In the genomic region with DNA sequence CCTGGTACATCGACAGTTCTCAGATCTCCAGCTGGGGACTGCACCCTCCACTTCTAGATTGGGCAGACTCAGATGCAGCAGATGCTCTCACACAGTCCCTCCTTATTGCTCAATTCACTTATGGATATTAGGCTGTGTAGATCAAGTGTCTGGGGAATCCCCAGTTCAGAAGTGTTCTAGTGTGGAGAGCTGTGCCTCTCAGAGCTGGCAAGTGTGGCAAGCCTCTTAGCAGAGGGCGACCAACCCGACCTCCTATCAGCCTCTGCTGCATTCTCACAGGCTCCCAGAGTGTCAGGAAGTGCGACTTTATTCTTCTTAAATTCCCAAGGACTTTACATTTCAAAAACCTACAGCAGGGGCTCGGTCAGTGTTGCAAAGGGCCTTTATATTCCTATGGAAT, we compare ENCODE assay signal across 14 mouse cellular contexts.
DNase-seq lines count a peak whose midpoint lies in the region; ATAC-seq and TF ChIP-seq lines count a peak whose summit lies in the region.
"Had no signal": no experiment of that assay in that cellular context is flagged by ENCODE, and none has a peak within 500 bp of the region (broad histone marks: within the 10 kb centered on the region; RNA-seq: fewer than 3 reads in every experiment).

No protein-coding gene starts in this region.

- TF ChIP-seq RAD21 in CH12.LX (IDR thresholded peaks at IDR 0.05; ENCODE audit: low read depth, low read length) = no peak

- 50% methylated on average over 5 of the region's 5 CpGs for WGBS in kidney, embryonic 14.5 days
- WGBS in forebrain, embryonic 15.5 days = 27% methylated on average over 5 of the region's 5 CpGs
- 13% methylated on average over 5 of the region's 5 CpGs for WGBS in midbrain, embryonic 13.5 days

- no peak overlapping the region for H3K4me2 ChIP-seq in kidney, embryonic 14.5 days (replicated peaks; ENCODE audit: low read depth, low read length)
- no peak overlapping the region for H3K4me2 ChIP-seq in CH12.LX (ENCODE audit: insufficient read depth, low read depth, poor library complexity, severe bottlenecking)
- H3K4me2 ChIP-seq in forebrain, embryonic 15.5 days (replicated peaks) = no peak overlapping the region
- no peak overlapping the region for H3K4me2 ChIP-seq in midbrain, embryonic 13.5 days (replicated peaks)

- H3K4me3 ChIP-seq in kidney, embryonic 14.5 days (ENCODE audit: low read length) = no peak overlapping the region
- H3K4me3 ChIP-seq in CH12.LX (replicated peaks in 1 of 3; ENCODE audit: low read depth in 2 of 3, low read length in 2 of 3, poor library complexity in 1 of 3) = no peak overlapping the region
- H3K4me3 ChIP-seq in forebrain, embryonic 15.5 days = no peak overlapping the region
- H3K4me3 ChIP-seq in midbrain, embryonic 13.5 days (replicated peaks) = no peak overlapping the region

- H3K9me3 ChIP-seq in kidney, embryonic 14.5 days (ENCODE audit: control insufficient read depth, low read length) = no peaks in the 10 kb centered on the region
- H3K9me3 ChIP-seq in CH12.LX (replicated peaks; ENCODE audit: low read length) = no peaks in the 10 kb centered on the region
- H3K9me3 ChIP-seq in forebrain, embryonic 15.5 days = no peaks in the 10 kb centered on the region
- no peaks in the 10 kb centered on the region for H3K9me3 ChIP-seq in midbrain, embryonic 13.5 days

- no peak for TF ChIP-seq POLR2A in CH12.LX (IDR thresholded peaks at IDR 0.05; ENCODE audit: low read depth, low read length)

- no peak for TF ChIP-seq CTCF in CH12.LX (conservative IDR thresholded peaks at IDR 0.05 in 1 of 2, IDR thresholded peaks at IDR 0.05 in 1 of 2; ENCODE audit: low read depth in 2 of 2, low read length in 2 of 2)

- H3K79me2 ChIP-seq in CH12.LX (replicated peaks; ENCODE audit: control insufficient read depth, extremely low read depth, insufficient read depth, poor library complexity, severe bottlenecking) = no peaks in the 10 kb centered on the region

- no peak for TF ChIP-seq EP300 in CH12.LX (IDR thresholded peaks at IDR 0.05; ENCODE audit: low read length)

- no peak for DNase-seq in kidney, postnatal 36 days
- peak; percentile 12 for DNase-seq in CH12.LX (ENCODE audit: extremely low read depth)
- DNase-seq in heart, adult 8-10 months (ENCODE audit: low spot score) = no peak
- no peak for DNase-seq in cerebellum, adult 8-10 months
- DNase-seq in ovary, adult 18-20 months (ENCODE audit: low spot score) = no peak
- DNase-seq: B cell, adult 2 months; cerebellum, postnatal 14 days; heart, adult 11 months; heart, postnatal 10 days; thymus, adult 2 months had no signal

- dilution Hi-C loops in CH12.LX (cut with MboI; ENCODE audit: extremely low pct_ligation_motif_present, extremely low pct_unique_long_range_greater_than_20kb, low sequenced_read_pairs) = no loop called here

- no peaks in the 10 kb centered on the region for H3K27me3 ChIP-seq in kidney, embryonic 14.5 days (ENCODE audit: control insufficient read depth, insufficient read depth, low read length)
- no peaks in the 10 kb centered on the region for H3K27me3 ChIP-seq in CH12.LX (replicated peaks)
- no peaks in the 10 kb centered on the region for H3K27me3 ChIP-seq in forebrain, embryonic 15.5 days
- no peaks in the 10 kb centered on the region; the same call in 1 of the 2 replicates for H3K27me3 ChIP-seq in midbrain, embryonic 13.5 days

- peaks cover 5% of the 10 kb centered on the region; the same call in 1 of the 2 replicates for H3K36me3 ChIP-seq in kidney, embryonic 14.5 days (ENCODE audit: control insufficient read depth, insufficient read depth, low read length)
- H3K36me3 ChIP-seq in CH12.LX (replicated peaks in 1 of 2; ENCODE audit: control insufficient read depth in 1 of 2, insufficient read depth in 1 of 2, low read length in 1 of 2) = no peaks in the 10 kb centered on the region
- peaks cover 11% of the 10 kb centered on the region for H3K36me3 ChIP-seq in forebrain, embryonic 15.5 days
- H3K36me3 ChIP-seq in midbrain, embryonic 13.5 days = peaks cover 15% of the 10 kb centered on the region

- H3K27ac ChIP-seq in kidney, embryonic 14.5 days (ENCODE audit: low read depth, low read length) = peak overlapping the region; percentile 30; the same call in 1 of the 2 replicates
- no peak overlapping the region for H3K27ac ChIP-seq in CH12.LX (ENCODE audit: insufficient read depth, low read depth)
- H3K27ac ChIP-seq in forebrain, embryonic 15.5 days (replicated peaks) = peak overlapping the region; percentile 45
- H3K27ac ChIP-seq in midbrain, embryonic 13.5 days = peak overlapping the region; percentile 30; the same call in 1 of the 2 replicates

- H3K4me1 ChIP-seq in kidney, embryonic 14.5 days (ENCODE audit: control insufficient read depth, insufficient read depth, low read length) = peaks cover 34% of the 10 kb centered on the region
- peaks cover 5 to 15% of the 10 kb centered on the region in 2 experiments for H3K4me1 ChIP-seq in CH12.LX (ENCODE audit: control insufficient read depth in 1 of 2, insufficient read depth in 2 of 2)
- H3K4me1 ChIP-seq in forebrain, embryonic 15.5 days = peaks cover 41% of the 10 kb centered on the region
- H3K4me1 ChIP-seq in midbrain, embryonic 13.5 days (replicated peaks) = peaks cover 49% of the 10 kb centered on the region

- no peak overlapping the region for H3K9ac ChIP-seq in kidney, embryonic 14.5 days (ENCODE audit: low read depth, low read length)
- H3K9ac ChIP-seq in CH12.LX (ENCODE audit: insufficient read depth, low read depth) = no peak overlapping the region
- no peak overlapping the region for H3K9ac ChIP-seq in forebrain, embryonic 15.5 days (replicated peaks)
- peak overlapping the region; percentile 24; the same call in 1 of the 2 replicates for H3K9ac ChIP-seq in midbrain, embryonic 13.5 days (replicated peaks)

- in situ Hi-C loops in CH12.LX (cut with MboI; ENCODE audit: low pct_ligation_motif_present, low pct_unique_long_range_greater_than_20kb, low sequenced_read_pairs) = no loop called here

- ATAC-seq in kidney, embryonic 14.5 days (ENCODE audit: low FRiP score, low TSS enrichment) = no peak
- no peak for ATAC-seq in forebrain, embryonic 15.5 days (replicated peaks)
- peak; percentile 76 for ATAC-seq in midbrain, embryonic 13.5 days
- ATAC-seq: intestine, postnatal 0 days had no signal

TF ChIP-seq in CH12.LX, 34 proteins besides CTCF, POLR2A, EP300 and RAD21:
- TF ChIP-seq USF1 (IDR thresholded peaks at IDR 0.05; ENCODE audit: low read depth, low read length) = no peak
- no peak for TF ChIP-seq NRF1 (IDR thresholded peaks at IDR 0.05; ENCODE audit: low read depth, low read length)
